Mouse (Mus musculus) ovary, postnatal 14 days (tissue): Measurements from ENCODE around the gene Polr2j.
A peak's percentile ranks its signal among the peaks of the same experiment; 100 is the strongest.

Experiments used
- DNase-seq: peaks from one replicate; pipeline ENCODE4 v3.0.0; 2022; ENCODE audit warnings: low spot score

Polr2j gene

GRCm38 (mm10) chr5:136167296-136167695 is 50.9 kb downstream of the Polr2j start:
- DNase-seq = no peak

GRCm38 (mm10) chr5:136168071-136168470 is 51.6 kb downstream of the Polr2j start:
- no peak for DNase-seq

GRCm38 (mm10) chr5:136169626-136170511 is 53.4 kb downstream of the Polr2j start:
- peak; percentile 18 for DNase-seq

- peak; percentile 52 for DNase-seq
Measured at GRCm38 (mm10) chr5:136170512-136171362, 54.3 kb downstream of the Polr2j start, which contains the start of gene Orai2. TSS of gene Orai2 (minus strand) at chr5:136170713.

- no peak for DNase-seq
Measured at GRCm38 (mm10) chr5:136171363-136172341, 55.2 kb downstream of the Polr2j start.
